Mouse (Mus musculus) bone marrow macrophage, adult 2 months (primary cell): Measurements from ENCODE around the gene Cyb561a3. TPM values are rescaled to one million over a fixed set of nuclear protein-coding genes. Genes with fewer than 3 reads are reported as not detected.

Experiments used
- H3K27ac ChIP-seq: 2 replicates; pipeline ENCODE4 v1.5.1; 2012; ENCODE audit warnings: low read depth, low read length; ENCODE audit not compliant: insufficient read depth
- H3K4me1 ChIP-seq: 2 replicates; pipeline ENCODE4 v1.6.1; 2012; ENCODE audit warnings: low read length; ENCODE audit not compliant: control insufficient read depth, insufficient read depth
- H3K4me3 ChIP-seq: 2 replicates; pipeline ENCODE4 v1.5.1; 2012; ENCODE audit warnings: mild to moderate bottlenecking, low read length, moderate library complexity; ENCODE audit not compliant: insufficient read depth
- CTCF ChIP-seq: IDR thresholded peaks from 2 replicates; pipeline ENCODE4 v1.5.1; 2012; ENCODE audit warnings: low read depth, mild to moderate bottlenecking, low read length, moderate library complexity
- POLR2A ChIP-seq: IDR thresholded peaks from 2 replicates; pipeline ENCODE4 v1.6.1; 2012; ENCODE audit warnings: mild to moderate bottlenecking, low read depth, low read length, borderline replicate concordance
- polyA plus RNA-seq: library from polyadenylated mRNA; stranded (reverse); fragments of >200 nt; gene quantifications from 2 replicates; pipeline ENCODE4 v1.2.4, GENCODE M21; 2012; ENCODE audit not compliant: missing spikeins, insufficient read depth, insufficient read length

Cyb561a3 gene
- polyA plus RNA-seq, 1 experiment = 30.1 TPM

- no peak for TF ChIP-seq CTCF
- no peak for TF ChIP-seq POLR2A
- no peak overlapping the region for H3K27ac ChIP-seq
- H3K4me3 ChIP-seq = no peak overlapping the region
- peaks cover 8% of the 10 kb centered on the region for H3K4me1 ChIP-seq
Observed at GRCm38 (mm10) chr19:10562351-10562750, 14.6 kb upstream of the Cyb561a3 start.

GRCm38 (mm10) chr19:10564278-10564677 is 12.7 kb upstream of the Cyb561a3 start:
- Histone ChIP-seq H3K4me1 (peaks cover 8% of the 10 kb centered on the region), H3K4me3 (no peak overlapping the region), H3K27ac (no peak overlapping the region)
- no peak for TF ChIP-seq POLR2A
- no peak for TF ChIP-seq CTCF

GRCm38 (mm10) chr19:10565217-10565616 is 11.8 kb upstream of the Cyb561a3 start:
- peaks cover 12% of the 10 kb centered on the region for H3K4me1 ChIP-seq
- H3K27ac ChIP-seq = no peak overlapping the region
- no peak overlapping the region for H3K4me3 ChIP-seq
- TF ChIP-seq CTCF = no peak
- no peak for TF ChIP-seq POLR2A

- Histone ChIP-seq H3K4me1 (peaks cover 4% of the 10 kb centered on the region; the same call in 1 of the 2 replicates), H3K27ac (no peak overlapping the region), H3K4me3 (no peak overlapping the region)
- TF ChIP-seq POLR2A (no peak), CTCF (no peak)
Observed at GRCm38 (mm10) chr19:10569627-10570026, 7.3 kb upstream of the Cyb561a3 start.

- no peak overlapping the region for H3K4me3 ChIP-seq
- no peak overlapping the region for H3K27ac ChIP-seq
- no peak for TF ChIP-seq POLR2A
- no peak for TF ChIP-seq CTCF
- peaks cover 23% of the 10 kb centered on the region for H3K4me1 ChIP-seq
Observed at GRCm38 (mm10) chr19:10580102-10580501, 3.1 kb downstream of the Cyb561a3 start.

- no peak overlapping the region for H3K4me3 ChIP-seq
- TF ChIP-seq CTCF (no peak), POLR2A (no peak)
- peaks cover 23% of the 10 kb centered on the region for H3K4me1 ChIP-seq
- no peak overlapping the region for H3K27ac ChIP-seq
Observed at GRCm38 (mm10) chr19:10580761-10581160, 3.8 kb downstream of the Cyb561a3 start.

- H3K4me1 ChIP-seq = peaks cover 23% of the 10 kb centered on the region
- H3K4me3 ChIP-seq = no peak overlapping the region
- TF ChIP-seq POLR2A = no peak
- TF ChIP-seq CTCF = no peak
- no peak overlapping the region for H3K27ac ChIP-seq
Observed at GRCm38 (mm10) chr19:10581984-10582383, 5.0 kb downstream of the Cyb561a3 start.

- no peak overlapping the region for H3K27ac ChIP-seq
- TF ChIP-seq POLR2A = no peak
- TF ChIP-seq CTCF = no peak
- H3K4me1 ChIP-seq = peaks cover 26% of the 10 kb centered on the region
- H3K4me3 ChIP-seq = no peak overlapping the region
Observed at GRCm38 (mm10) chr19:10583550-10584146, 6.7 kb downstream of the Cyb561a3 start.

GRCm38 (mm10) chr19:10585112-10585511 is 8.1 kb downstream of the Cyb561a3 start:
- Histone ChIP-seq H3K27ac (no peak overlapping the region), H3K4me1 (peaks cover 17% of the 10 kb centered on the region), H3K4me3 (no peak overlapping the region)
- TF ChIP-seq POLR2A (no peak), CTCF (no peak)

GRCm38 (mm10) chr19:10587231-10587630 is 10.3 kb downstream of the Cyb561a3 start:
- Histone ChIP-seq H3K4me1 (peaks cover 8% of the 10 kb centered on the region), H3K27ac (no peak overlapping the region), H3K4me3 (no peak overlapping the region)
- TF ChIP-seq POLR2A (no peak), CTCF (no peak)

- Histone ChIP-seq H3K4me1 (peaks cover 9% of the 10 kb centered on the region), H3K27ac (no peak overlapping the region), H3K4me3 (no peak overlapping the region)
- TF ChIP-seq CTCF (no peak), POLR2A (no peak)
Observed at GRCm38 (mm10) chr19:10589127-10589857, 12.3 kb downstream of the Cyb561a3 start.
